Mouse (Mus musculus) intestine, embryonic 14.5 days (tissue): Measurements from ENCODE around the gene Sdf2l1. TPM values are rescaled to one million over a fixed set of nuclear protein-coding genes. Genes with fewer than 3 reads are reported as not detected.
A peak's percentile ranks its signal among the peaks of the same experiment; 100 is the strongest.

Experiments
- ATAC-seq: fragments of 200-750 bp; cut with Nextera tagmentation; replicated peaks from 2 replicates; pipeline ENCODE4 v1.8.0; 2017; ENCODE audit warnings: low read depth, moderate number of reproducible peaks, moderate TSS enrichment, moderate library complexity; ENCODE audit not compliant: low FRiP score, low TSS enrichment
- DNase-seq: peaks from one replicate; pipeline ENCODE4 v3.0.0-alpha.2; 2018; ENCODE audit warnings: low spot score
- H3K27ac ChIP-seq: fragments of 300-500 bp; sonication (generic); 2 replicates; pipeline ENCODE4 v1.5.1; 2014; ENCODE audit warnings: low read depth, mild to moderate bottlenecking, control low read depth
- H3K27me3 ChIP-seq: fragments of 300-500 bp; sonication (generic); replicated peaks from 2 replicates; pipeline ENCODE4 v1.6.1; 2014; ENCODE audit warnings: low read length, control low read depth; ENCODE audit not compliant: control insufficient read depth, insufficient read depth
- H3K36me3 ChIP-seq: fragments of 300-500 bp; sonication (generic); 2 replicates; pipeline ENCODE4 v1.6.1; 2014; ENCODE audit warnings: low read length, control low read depth; ENCODE audit not compliant: control insufficient read depth, insufficient read depth
- H3K4me1 ChIP-seq: fragments of 300-500 bp; sonication (generic); replicated peaks from 2 replicates; pipeline ENCODE4 v1.6.1; 2014; ENCODE audit warnings: low read length, control low read depth, mixed read lengths; ENCODE audit not compliant: control insufficient read depth, insufficient read depth
- H3K4me2 ChIP-seq: fragments of 300-500 bp; sonication (generic); 2 replicates; pipeline ENCODE4 v1.6.1; 2014; ENCODE audit warnings: low read length
- H3K4me3 ChIP-seq: fragments of 300-500 bp; sonication (generic); 2 replicates; pipeline ENCODE4 v1.5.1; 2014; ENCODE audit warnings: low read depth, low read length, control low read depth, mixed read lengths
- H3K9ac ChIP-seq: fragments of 300-500 bp; sonication (generic); 2 replicates; pipeline ENCODE4 v1.6.1; 2014; ENCODE audit warnings: mild to moderate bottlenecking, low read length
- H3K9me3 ChIP-seq: fragments of 300-500 bp; sonication (generic); 2 replicates; pipeline ENCODE4 v1.6.1; 2016; ENCODE audit warnings: low read length, control low read depth; ENCODE audit not compliant: control insufficient read depth
- WGBS: fragments of 180-500 bp; shearing (Covaris S2); extraction: QIAGEN DNeasy Blood & Tissue Kit; methylation state at CpG from one replicate; pipeline ENCODE4 v1.1.7; 2014; 5-methylcytosine and 5-hydroxymethylcytosine counted together
- polyA plus RNA-seq: library from polyadenylated mRNA; unstranded; fragments of >200 nt; fragmentation: Nextera tagmentation; extraction: Ambion mirVana; gene quantifications from 2 replicates; pipeline ENCODE4 v1.2.1, GENCODE M21; 2014

The Sdf2l1 gene
- polyA plus RNA-seq, 1 experiment from 2014 or later = 69.0 TPM

- 20% methylated on average over 7 of the region's 7 CpGs for WGBS
- ATAC-seq = no peak
Observed at GRCm38 (mm10) chr16:17132906-17133200, 670 bp upstream of the Sdf2l1 start.

GRCm38 (mm10) chr16:17131191-17132088 is 743 bp downstream of the Sdf2l1 start:
- Histone ChIP-seq H3K36me3 (0 out of 2 replicates have a peak, but pooled peaks cover 6% of the 10 kb centered on the region), H3K4me3 (peak overlapping the region; percentile 78), H3K27ac (peak overlapping the region; percentile 57), H3K4me2 (peak overlapping the region; percentile 96), H3K9ac (peak overlapping the region; percentile 72), H3K9me3 (no peaks in the 10 kb centered on the region), H3K4me1 (peaks cover 12% of the 10 kb centered on the region), H3K27me3 (no peaks in the 10 kb centered on the region)
- DNase-seq (no peak), ATAC-seq (no peak)
- WGBS = 3% methylated on average over 43 of the region's 43 CpGs

More at GRCm38 (mm10) chr16:17132906-17133200, 670 bp upstream of the Sdf2l1 start:
- Histone ChIP-seq H3K4me1 (peaks cover 12% of the 10 kb centered on the region), H3K36me3 (0 out of 2 replicates have a peak, but pooled peaks cover 6% of the 10 kb centered on the region), H3K4me3 (peak overlapping the region; percentile 78), H3K9ac (peak overlapping the region; percentile 57), H3K27ac (peak overlapping the region; percentile 62; the same call in 1 of the 2 replicates), H3K9me3 (no peaks in the 10 kb centered on the region), H3K4me2 (peak overlapping the region; percentile 96), H3K27me3 (no peaks in the 10 kb centered on the region)
- DNase-seq = peak; percentile 56

- H3K9me3 ChIP-seq = no peaks in the 10 kb centered on the region
- H3K4me2 ChIP-seq = no peak overlapping the region
- ATAC-seq = no peak
- WGBS = 97% methylated on average over 1 of the region's 1 CpGs
- H3K36me3 ChIP-seq = peaks cover 10% of the 10 kb centered on the region
- DNase-seq = no peak
- H3K27me3 ChIP-seq = no peaks in the 10 kb centered on the region
- H3K4me3 ChIP-seq = no peak overlapping the region
- peaks cover 19% of the 10 kb centered on the region for H3K4me1 ChIP-seq
- H3K27ac ChIP-seq = no peak overlapping the region
- H3K9ac ChIP-seq = no peak overlapping the region
Observed at GRCm38 (mm10) chr16:17127292-17127691, 4.9 kb downstream of the Sdf2l1 start.

- H3K27me3 ChIP-seq = no peaks in the 10 kb centered on the region
- WGBS = under 1% methylated on average over 25 of the region's 25 CpGs
- peak within 1 kb of the TSS; percentile 69 for H3K27ac ChIP-seq
- DNase-seq = peak; percentile 91
- no peaks in the 10 kb centered on the region for H3K9me3 ChIP-seq
- H3K9ac ChIP-seq = peak within 1 kb of the TSS; percentile 45
- peak within 1 kb of the TSS; percentile 64 for H3K4me3 ChIP-seq
- H3K36me3 ChIP-seq = peaks cover 18% of the 10 kb centered on the region
- ATAC-seq = peak; percentile 94
- peaks cover 13% of the 10 kb centered on the region for H3K4me1 ChIP-seq
- peak within 1 kb of the TSS; percentile 79 for H3K4me2 ChIP-seq
Observed at GRCm38 (mm10) chr16:17124871-17125520, 7.2 kb downstream of the Sdf2l1 start, which contains the start of gene 2610318N02Rik. Gene 2610318N02Rik (minus strand): TSS chr16:17125167.

GRCm38 (mm10) chr16:17124119-17124870 is 7.9 kb downstream of the Sdf2l1 start:
- Histone ChIP-seq H3K4me2 (peak overlapping the region; percentile 79), H3K27me3 (no peaks in the 10 kb centered on the region), H3K4me3 (peak overlapping the region; percentile 64), H3K9ac (peak overlapping the region; percentile 45), H3K27ac (peak overlapping the region; percentile 69), H3K36me3 (peaks cover 25% of the 10 kb centered on the region), H3K9me3 (no peaks in the 10 kb centered on the region), H3K4me1 (peaks cover 13% of the 10 kb centered on the region)
- 1% methylated on average over 22 of the region's 22 CpGs for WGBS
- DNase-seq (no peak), ATAC-seq (peak; percentile 38)

- ATAC-seq (no peak), DNase-seq (no peak)
- H3K9ac ChIP-seq = no peak overlapping the region
- H3K36me3 ChIP-seq = peaks cover 40% of the 10 kb centered on the region
- H3K4me3 ChIP-seq = no peak overlapping the region
- H3K9me3 ChIP-seq = no peaks in the 10 kb centered on the region
- no peak overlapping the region for H3K4me2 ChIP-seq
- no peaks in the 10 kb centered on the region for H3K27me3 ChIP-seq
- WGBS = 74% methylated on average over 13 of the region's 14 CpGs
- peaks cover 13% of the 10 kb centered on the region for H3K4me1 ChIP-seq
- H3K27ac ChIP-seq = no peak overlapping the region
Observed at GRCm38 (mm10) chr16:17121569-17121968, 10.6 kb downstream of the Sdf2l1 start.

- H3K36me3 ChIP-seq = peaks cover 75% of the 10 kb centered on the region
- DNase-seq = no peak
- H3K4me3 ChIP-seq = no peak overlapping the region
- no peak for ATAC-seq
- no peak overlapping the region for H3K4me2 ChIP-seq
- WGBS = 89% methylated on average over 5 of the region's 5 CpGs
- no peaks in the 10 kb centered on the region for H3K27me3 ChIP-seq
- H3K9ac ChIP-seq = no peak overlapping the region
- H3K27ac ChIP-seq = no peak overlapping the region
- no peaks in the 10 kb centered on the region for H3K9me3 ChIP-seq
- H3K4me1 ChIP-seq = no peaks in the 10 kb centered on the region; the same call in 1 of the 2 replicates
Observed at GRCm38 (mm10) chr16:17117309-17117799, 14.8 kb downstream of the Sdf2l1 start.
